Mouse (Mus musculus): ENCODE measurements around the gene Mpz. TPM values are rescaled to one million over a fixed set of nuclear protein-coding genes. Genes with fewer than 3 reads are reported as not detected.

Gene Mpz
- 0.36 TPM in 1 of 2 replicates, not detected in the other for total RNA-seq (2012; rRNA removed)

DNA sequence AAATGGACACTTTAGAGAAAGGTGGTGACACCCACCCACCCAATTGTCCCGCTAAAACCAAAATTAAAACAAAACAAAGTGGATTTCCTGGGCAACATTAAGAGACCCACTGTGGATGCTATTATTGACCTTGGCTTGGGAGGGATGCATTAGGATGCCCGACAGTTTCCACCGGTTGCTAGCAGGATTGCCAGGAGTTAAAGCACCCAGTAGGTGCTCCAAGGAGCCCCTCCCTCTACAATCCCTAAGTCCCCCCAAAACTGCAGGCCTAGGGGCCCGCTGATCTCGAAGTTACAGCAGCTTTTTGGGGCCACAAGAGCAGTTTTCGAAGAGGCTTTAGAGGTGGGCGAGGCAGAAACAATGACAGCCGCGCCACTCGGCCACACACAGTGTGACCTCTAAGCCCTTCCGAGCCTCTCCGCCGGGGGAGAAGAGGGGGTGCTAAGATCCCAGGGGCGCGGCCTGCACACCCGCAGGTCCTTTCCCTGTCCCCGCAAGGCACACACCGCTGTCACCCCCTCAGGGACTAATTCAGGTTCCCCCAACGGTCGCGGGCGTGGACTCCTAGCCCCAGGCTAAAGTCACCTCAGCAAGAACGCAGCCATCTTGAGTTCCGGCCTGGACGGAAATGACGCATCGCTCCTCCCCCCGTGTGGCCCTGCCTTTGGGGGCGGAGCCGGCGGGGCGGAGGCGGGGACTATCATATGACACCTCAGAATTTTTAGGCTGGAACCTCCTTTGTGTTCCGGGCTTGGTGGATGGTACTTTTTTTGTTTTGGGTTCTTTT, at the start of gene Mpz, which contains the start of gene Sdhc:
Mpz (plus strand) TSS at position 738 of the 787 bp plus-strand sequence.
Sdhc (minus strand) TSS at position 630 of the 787 bp plus-strand sequence.
- in situ Hi-C loops (cut with MboI; ENCODE audit: low sequenced_read_pairs in 2 of 2, unreplicated experiment in 2 of 2): no loop called here
- peak within 1 kb of the TSS; percentile 80 to 100 for H3K4me3 ChIP-seq (ENCODE audit: insufficient read depth in 1 of 2, low read depth in 1 of 2, low read length in 2 of 2, poor library complexity in 1 of 2, severe bottlenecking in 1 of 2)
- H3K36me3 ChIP-seq (ENCODE audit: control insufficient read depth, insufficient read depth, low read length, poor library complexity, severe bottlenecking): peaks cover 2% of the 10 kb centered on the region; the same call in 1 of the 2 replicates
- DNase-seq (ENCODE audit: low read depth, low spot score): peak; percentile 90
- peaks cover under 1 to 3% of the 10 kb centered on the region in 2 experiments; a peak in 2 of 4 replicates for H3K4me1 ChIP-seq (ENCODE audit: control insufficient read depth in 2 of 2, insufficient read depth in 2 of 2, low read length in 2 of 2, poor library complexity in 1 of 2)
- peak within 1 kb of the TSS; percentile 34; the same call in 1 of the 2 replicates for H3K27ac ChIP-seq (ENCODE audit: insufficient read depth, low read depth, low read length, poor library complexity, severe bottlenecking)
- H3K9me3 ChIP-seq (ENCODE audit: control insufficient read depth, insufficient read depth, low read depth, low read length): no peaks in the 10 kb centered on the region
- no peak for TF ChIP-seq MAFK (IDR thresholded peaks at IDR 0.05; ENCODE audit: insufficient read depth, low read depth, low read length)
- TF ChIP-seq HCFC1 (IDR thresholded peaks at IDR 0.05; ENCODE audit: borderline replicate concordance, insufficient read depth, low read length): peak; percentile 39; the same call in 1 of the 2 replicates
- no peak for TF ChIP-seq CHD2 (IDR thresholded peaks at IDR 0.05; ENCODE audit: low read depth, low read length)
- peak within 1 kb of the TSS; percentile 84 for H3K9ac ChIP-seq (ENCODE audit: insufficient read depth, low read depth, low read length, poor library complexity, severe bottlenecking)

DNA sequence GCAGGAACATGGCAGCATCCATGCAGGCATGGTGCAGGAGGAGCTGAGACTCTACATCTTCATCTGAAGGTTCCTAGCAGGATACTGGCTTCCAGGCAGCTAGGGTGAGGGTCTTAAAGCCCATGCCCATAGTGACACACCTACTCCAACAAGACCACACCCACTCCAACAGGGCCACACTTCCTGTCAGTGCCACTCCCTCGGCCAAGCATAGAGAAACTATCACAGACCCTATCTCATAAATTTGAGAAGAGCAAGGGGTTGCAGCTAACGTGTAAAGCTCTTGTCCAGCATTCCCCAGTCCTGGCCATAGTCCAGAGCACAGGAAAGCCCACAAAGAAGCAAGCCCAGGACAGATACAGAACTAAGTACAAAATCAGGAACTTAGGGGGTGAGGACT, 49.5 kb upstream of the Mpz start:
- in situ Hi-C loops (cut with MboI; ENCODE audit: low sequenced_read_pairs in 2 of 2, unreplicated experiment in 2 of 2): no loop called here
- H3K36me3 ChIP-seq (ENCODE audit: control insufficient read depth, insufficient read depth, low read length, poor library complexity, severe bottlenecking): no peaks in the 10 kb centered on the region
- no peak overlapping the region for H3K4me3 ChIP-seq (ENCODE audit: insufficient read depth in 1 of 2, low read depth in 1 of 2, low read length in 2 of 2, poor library complexity in 1 of 2, severe bottlenecking in 1 of 2)
- TF ChIP-seq ZC3H11A (IDR thresholded peaks at IDR 0.05; ENCODE audit: borderline replicate concordance, low read depth, low read length): no peak
- TF ChIP-seq MAFK (IDR thresholded peaks at IDR 0.05; ENCODE audit: insufficient read depth, low read depth, low read length): no peak
- no peak for TF ChIP-seq ZNF384 (IDR thresholded peaks at IDR 0.05; ENCODE audit: low read depth, low read length)
- TF ChIP-seq HCFC1 (IDR thresholded peaks at IDR 0.05; ENCODE audit: borderline replicate concordance, insufficient read depth, low read length): no peak
- no peak for TF ChIP-seq CHD2 (IDR thresholded peaks at IDR 0.05; ENCODE audit: low read depth, low read length)
- no peak for DNase-seq (ENCODE audit: low read depth, low spot score)
- no peaks in the 10 kb centered on the region for H3K9me3 ChIP-seq (ENCODE audit: control insufficient read depth, insufficient read depth, low read depth, low read length)
- no peak overlapping the region for H3K27ac ChIP-seq (ENCODE audit: insufficient read depth, low read depth, low read length, poor library complexity, severe bottlenecking)
- H3K9ac ChIP-seq (ENCODE audit: insufficient read depth, low read depth, low read length, poor library complexity, severe bottlenecking): no peak overlapping the region
- no peaks in the 10 kb centered on the region for H3K4me1 ChIP-seq (ENCODE audit: control insufficient read depth in 2 of 2, insufficient read depth in 2 of 2, low read length in 2 of 2, poor library complexity in 1 of 2)

DNA sequence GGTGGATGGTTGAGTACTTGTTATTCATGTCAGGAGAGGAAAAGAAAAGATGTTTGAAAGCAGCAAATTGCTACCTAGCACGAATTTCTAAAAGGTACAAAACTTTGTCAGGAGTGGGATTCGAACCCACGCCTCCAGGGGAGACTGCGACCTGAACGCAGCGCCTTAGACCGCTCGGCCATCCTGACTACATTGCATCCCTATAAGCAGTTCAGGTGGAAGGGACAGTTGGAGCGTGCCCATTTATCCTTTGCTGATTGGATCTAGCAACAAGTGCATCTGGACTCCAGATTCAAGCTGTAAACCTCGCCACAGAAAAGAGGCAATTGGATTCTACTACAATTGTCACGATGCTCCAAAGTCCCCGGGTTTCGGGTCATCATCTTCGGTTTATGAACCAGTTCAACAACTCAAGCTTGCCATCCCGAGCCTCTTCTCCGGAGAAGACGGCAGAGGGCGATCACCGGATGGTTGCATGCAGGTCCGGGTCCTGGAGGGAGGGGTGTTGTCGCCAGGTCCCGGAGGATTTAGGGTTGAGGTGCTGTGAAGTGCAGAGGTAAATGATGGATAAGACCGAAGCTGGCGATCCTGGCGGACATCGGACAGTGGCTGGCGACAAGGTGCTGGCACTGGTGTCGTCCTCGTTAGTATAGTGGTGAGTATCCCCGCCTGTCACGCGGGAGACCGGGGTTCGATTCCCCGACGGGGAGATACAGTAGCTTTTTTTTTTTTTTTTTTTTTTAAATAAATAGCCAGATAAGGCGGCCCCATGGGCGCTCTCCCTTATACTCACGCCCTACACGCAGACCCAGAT, 48.6 kb upstream of the Mpz start:
- peak; percentile 73 for DNase-seq (ENCODE audit: low read depth, low spot score)
- in situ Hi-C loops (cut with MboI; ENCODE audit: low sequenced_read_pairs in 2 of 2, unreplicated experiment in 2 of 2): no loop called here
- TF ChIP-seq ZNF384 (IDR thresholded peaks at IDR 0.05; ENCODE audit: low read depth, low read length) (peak; percentile 61; the same call in 1 of the 2 replicates), MAFK (IDR thresholded peaks at IDR 0.05; ENCODE audit: insufficient read depth, low read depth, low read length) (peak; percentile 90), ZC3H11A (IDR thresholded peaks at IDR 0.05; ENCODE audit: borderline replicate concordance, low read depth, low read length) (no peak)
- H3K27ac ChIP-seq (ENCODE audit: insufficient read depth, low read depth, low read length, poor library complexity, severe bottlenecking): no peak overlapping the region; the same call in 1 of the 2 replicates
- H3K36me3 ChIP-seq (ENCODE audit: control insufficient read depth, insufficient read depth, low read length, poor library complexity, severe bottlenecking): no peaks in the 10 kb centered on the region
- H3K4me3 ChIP-seq (ENCODE audit: insufficient read depth in 1 of 2, low read depth in 1 of 2, low read length in 2 of 2, poor library complexity in 1 of 2, severe bottlenecking in 1 of 2): peak overlapping the region; percentile 72 to 74
- no peaks in the 10 kb centered on the region for H3K4me1 ChIP-seq (ENCODE audit: control insufficient read depth in 2 of 2, insufficient read depth in 2 of 2, low read length in 2 of 2, poor library complexity in 1 of 2)
- H3K9me3 ChIP-seq (ENCODE audit: control insufficient read depth, insufficient read depth, low read depth, low read length): no peaks in the 10 kb centered on the region
- H3K9ac ChIP-seq (ENCODE audit: insufficient read depth, low read depth, low read length, poor library complexity, severe bottlenecking): peak overlapping the region; percentile 72

DNA sequence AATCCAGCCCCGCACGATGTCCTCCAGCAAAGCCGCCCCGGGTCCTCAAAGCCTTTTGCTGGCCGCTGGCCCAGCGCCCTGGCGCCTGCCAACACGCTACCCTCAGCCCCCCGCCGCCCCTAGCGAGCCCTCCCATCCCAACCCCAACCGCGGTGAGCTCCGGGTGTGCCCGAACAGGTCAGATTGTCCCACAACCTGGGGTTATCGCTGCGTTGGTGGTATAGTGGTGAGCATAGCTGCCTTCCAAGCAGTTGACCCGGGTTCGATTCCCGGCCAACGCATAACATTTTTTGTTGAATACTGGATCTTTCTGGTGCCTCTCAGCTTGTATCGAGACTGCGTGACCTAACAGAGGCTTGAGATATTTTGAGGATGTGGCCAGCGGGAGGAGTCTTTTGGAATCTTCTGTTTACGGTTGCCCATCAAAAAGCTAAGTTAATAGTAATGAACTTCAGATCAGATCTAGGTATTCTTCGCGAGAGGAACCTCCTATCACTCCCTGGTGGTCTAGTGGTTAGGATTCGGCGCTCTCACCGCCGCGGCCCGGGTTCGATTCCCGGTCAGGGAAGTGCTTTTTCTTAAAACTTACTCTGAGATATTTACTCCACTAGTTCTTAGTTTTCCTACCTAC, 47.8 kb upstream of the Mpz start:
- Histone ChIP-seq H3K4me1 (ENCODE audit: control insufficient read depth in 2 of 2, insufficient read depth in 2 of 2, low read length in 2 of 2, poor library complexity in 1 of 2) (no peaks in the 10 kb centered on the region), H3K36me3 (ENCODE audit: control insufficient read depth, insufficient read depth, low read length, poor library complexity, severe bottlenecking) (no peaks in the 10 kb centered on the region), H3K27ac (ENCODE audit: insufficient read depth, low read depth, low read length, poor library complexity, severe bottlenecking) (no peak overlapping the region; the same call in none of the 2 replicates), H3K9me3 (ENCODE audit: control insufficient read depth, insufficient read depth, low read depth, low read length) (no peaks in the 10 kb centered on the region), H3K9ac (ENCODE audit: insufficient read depth, low read depth, low read length, poor library complexity, severe bottlenecking) (peak overlapping the region; percentile 72), H3K4me3 (ENCODE audit: insufficient read depth in 1 of 2, low read depth in 1 of 2, low read length in 2 of 2, poor library complexity in 1 of 2, severe bottlenecking in 1 of 2) (peak overlapping the region; percentile 72 to 74)
- in situ Hi-C loops (cut with MboI; ENCODE audit: low sequenced_read_pairs in 2 of 2, unreplicated experiment in 2 of 2): no loop called here
- DNase-seq (ENCODE audit: low read depth, low spot score): peak; percentile 79
- TF ChIP-seq HCFC1 (IDR thresholded peaks at IDR 0.05; ENCODE audit: borderline replicate concordance, insufficient read depth, low read length) (no peak), MAFK (IDR thresholded peaks at IDR 0.05; ENCODE audit: insufficient read depth, low read depth, low read length) (peak; percentile 2; the same call in 1 of the 2 replicates)
